Mouse (Mus musculus) heart, postnatal 0 days (tissue): ENCODE measurements at regions not wholly inside any gene's neighbourhood (a gene's known extent, or its start where the extent isn't known, plus 50 kb on each side); places are given as distances from the start of the nearest gene placed in this dataset.

Experiments used
- CTCF ChIP-seq: IDR thresholded peaks from 2 replicates; pipeline ENCODE4 v1.5.1; 2016; ENCODE audit warnings: antibody characterized with exemption, control low read depth, low read depth
- EP300 ChIP-seq: IDR thresholded peaks from 2 replicates; pipeline ENCODE4 v1.6.1; 2016; ENCODE audit warnings: antibody characterized with exemption, low read depth

DNA sequence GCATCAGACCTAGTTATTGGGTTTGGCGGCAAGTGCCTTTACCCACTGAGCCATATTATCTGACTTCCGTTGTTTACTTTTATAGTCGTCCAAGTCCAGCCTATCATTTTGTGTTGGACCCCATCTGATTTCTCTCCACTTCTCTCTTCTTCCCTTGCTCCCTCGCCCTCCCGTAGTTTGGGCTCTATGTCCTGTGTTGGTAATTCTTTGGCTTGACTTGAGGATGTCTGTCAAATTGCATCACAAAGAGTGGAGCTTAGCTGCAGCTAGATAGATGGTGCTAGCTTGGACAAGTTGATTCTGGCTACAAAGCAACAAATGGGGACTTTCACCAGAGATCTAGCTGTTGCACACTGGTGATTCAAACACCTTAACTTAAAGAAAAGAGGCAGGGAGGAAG lies 147.9 kb downstream of the Pmp22 start:
- TF ChIP-seq CTCF (no peak), EP300 (no peak)
